Comparison of ENCODE assay signal across 19 mouse cellular contexts in genomic region chr4:122838416-122838815, GRCm38 (mm10). TPM values are rescaled to one million over a fixed set of nuclear protein-coding genes. Genes with fewer than 3 reads are reported as not detected.
DNase-seq lines count a peak whose midpoint lies in the region; ATAC-seq and TF ChIP-seq lines count a peak whose summit lies in the region.
"Had no signal": no experiment of that assay in that cellular context is flagged by ENCODE, and none has a peak within 500 bp of the region (broad histone marks: within the 10 kb centered on the region; RNA-seq: fewer than 3 reads in every experiment).

No protein-coding gene starts in this region.

- no peak for TF ChIP-seq POLR2A in bone marrow macrophage, adult 2 months (IDR thresholded peaks at IDR 0.05; ENCODE audit: borderline replicate concordance, low read depth, low read length)
- TF ChIP-seq POLR2A in myocyte (IDR thresholded peaks at IDR 0.05; ENCODE audit: insufficient read length, low read depth) = no peak

- H3K4me2 ChIP-seq in forebrain, embryonic 13.5 days = peak overlapping the region; percentile 10; the same call in 1 of the 2 replicates
- no peak overlapping the region for H3K4me2 ChIP-seq in forebrain, embryonic 16.5 days (ENCODE audit: low read length)
- peak overlapping the region; percentile 76 for H3K4me2 ChIP-seq in myocyte (ENCODE audit: low read depth)
- H3K4me2 ChIP-seq: hindbrain, embryonic 12.5 days; liver, embryonic 13.5 days; stomach, embryonic 15.5 days had no signal

- no peak for ATAC-seq in forebrain, embryonic 13.5 days
- ATAC-seq in forebrain, embryonic 16.5 days = no peak

- no peak overlapping the region for H3K27ac ChIP-seq in forebrain, embryonic 13.5 days
- no peak overlapping the region for H3K27ac ChIP-seq in forebrain, embryonic 16.5 days (ENCODE audit: low read length)
- H3K27ac ChIP-seq in bone marrow macrophage, adult 2 months (ENCODE audit: insufficient read depth, low read depth, low read length) = peak overlapping the region; percentile 49
- H3K27ac ChIP-seq: heart, embryonic 10.5 days; hindbrain, embryonic 12.5 days; kidney, postnatal 0 days; liver, embryonic 13.5 days; stomach, embryonic 15.5 days had no signal

- no peaks in the 10 kb centered on the region for H3K27me3 ChIP-seq in forebrain, embryonic 13.5 days
- H3K27me3 ChIP-seq in forebrain, embryonic 16.5 days (replicated peaks; ENCODE audit: control insufficient read depth, insufficient read depth, low read length) = no peaks in the 10 kb centered on the region
- H3K27me3 ChIP-seq in myocyte (ENCODE audit: control insufficient read depth, insufficient read depth, insufficient read length) = no peaks in the 10 kb centered on the region
- H3K27me3 ChIP-seq: hindbrain, embryonic 12.5 days; liver, embryonic 13.5 days; stomach, embryonic 15.5 days had no signal

- TF ChIP-seq CTCF in bone marrow macrophage, adult 2 months (IDR thresholded peaks at IDR 0.05; ENCODE audit: low read depth, low read length) = no peak

- H3K4me1 ChIP-seq in forebrain, embryonic 13.5 days = peaks cover 31% of the 10 kb centered on the region
- H3K4me1 ChIP-seq in forebrain, embryonic 16.5 days (replicated peaks; ENCODE audit: control insufficient read depth, insufficient read depth, low read length) = peaks cover 14% of the 10 kb centered on the region
- H3K4me1 ChIP-seq in bone marrow macrophage, adult 2 months (ENCODE audit: control insufficient read depth, insufficient read depth, low read length) = peaks cover 34% of the 10 kb centered on the region

- H3K9me3 ChIP-seq in forebrain, embryonic 13.5 days (replicated peaks) = no peaks in the 10 kb centered on the region
- H3K9me3 ChIP-seq in forebrain, embryonic 16.5 days (ENCODE audit: control insufficient read depth, low read length) = no peaks in the 10 kb centered on the region
- H3K9me3 ChIP-seq: heart, embryonic 10.5 days; hindbrain, embryonic 12.5 days; liver, embryonic 13.5 days; stomach, embryonic 15.5 days had no signal

- 88% methylated on average over 1 of the region's 1 CpGs for WGBS in forebrain, embryonic 13.5 days
- WGBS in forebrain, embryonic 16.5 days = 89% methylated on average over 1 of the region's 1 CpGs

- peaks cover 19% of the 10 kb centered on the region for H3K36me3 ChIP-seq in forebrain, embryonic 13.5 days (ENCODE audit: poor library complexity, severe bottlenecking)
- H3K36me3 ChIP-seq in forebrain, embryonic 16.5 days (ENCODE audit: control insufficient read depth, insufficient read depth) = 0 out of 2 replicates have a peak, but pooled peaks cover 2% of the 10 kb centered on the region
- H3K36me3 ChIP-seq in myocyte (ENCODE audit: control insufficient read depth, insufficient read depth) = no peaks in the 10 kb centered on the region

- no peak overlapping the region for H3K9ac ChIP-seq in forebrain, embryonic 13.5 days
- no peak overlapping the region for H3K9ac ChIP-seq in forebrain, embryonic 16.5 days (replicated peaks; ENCODE audit: low read depth, low read length)
- H3K9ac ChIP-seq: hindbrain, embryonic 12.5 days; liver, embryonic 13.5 days; stomach, embryonic 15.5 days had no signal

- DNase-seq in 3T3-L1 (ENCODE audit: low read depth, low spot score) = peak; percentile 54
- no peak for DNase-seq in cerebellum, postnatal 14 days
- no peak for DNase-seq in layer of hippocampus, postnatal 10 days (ENCODE audit: low spot score in 2 of 2)
- DNase-seq in layer of hippocampus, postnatal 25 days (ENCODE audit: extremely low spot score in 1 of 2, low spot score in 1 of 2) = no peak
- DNase-seq: adrenal gland, adult 2 months; layer of hippocampus, adult 9-11 months; liver, embryonic 13.5 days; lung, postnatal 14 days; midbrain, embryonic 14.5 days; right cerebral cortex, postnatal 4 days had no signal

- peaks cover 5% of the 10 kb centered on the region for H3K79me2 ChIP-seq in myocyte (ENCODE audit: control insufficient read depth, insufficient read depth)

- no peak overlapping the region for H3ac ChIP-seq in myocyte (ENCODE audit: control insufficient read depth, insufficient read length)

- H3K4me3 ChIP-seq in forebrain, embryonic 13.5 days = no peak overlapping the region
- no peak overlapping the region for H3K4me3 ChIP-seq in forebrain, embryonic 16.5 days (replicated peaks; ENCODE audit: low read length)
- no peak overlapping the region for H3K4me3 ChIP-seq in bone marrow macrophage, adult 2 months (ENCODE audit: insufficient read depth, low read length)
- H3K4me3 ChIP-seq in myocyte = no peak overlapping the region
- H3K4me3 ChIP-seq: erythroblast, embryonic 14.5 days; heart, embryonic 10.5 days; hindbrain, embryonic 12.5 days; liver, embryonic 13.5 days; stomach, embryonic 15.5 days had no signal

TF ChIP-seq in myocyte, 11 proteins besides CTCF, POLR2A, EP300 and RAD21:
- TF ChIP-seq USF1 (IDR thresholded peaks at IDR 0.05; ENCODE audit: low read depth) (no peak), TCF3 (IDR thresholded peaks at IDR 0.05; ENCODE audit: insufficient read length, low read depth) (no peak), SRF (IDR thresholded peaks at IDR 0.05; ENCODE audit: control insufficient read depth, insufficient read length, low read depth) (no peak), CEBPB (IDR thresholded peaks at IDR 0.05; ENCODE audit: insufficient read depth, poor library complexity, severe bottlenecking) (peak; percentile 20; the same call in 1 of the 2 replicates), TCF12 (IDR thresholded peaks at IDR 0.05; ENCODE audit: insufficient read depth, poor library complexity, severe bottlenecking) (no peak), POLR2AphosphoS2 (IDR thresholded peaks at IDR 0.05; ENCODE audit: insufficient read length, low read depth) (no peak), MYOD1 (IDR thresholded peaks at IDR 0.05; ENCODE audit: control insufficient read depth in 1 of 3, insufficient read length in 2 of 3, low read depth in 2 of 3) (peak in 2 of 3 experiments; percentile 52 to 83), MAX (IDR thresholded peaks at IDR 0.05; ENCODE audit: low read depth) (no peak), MYOG (IDR thresholded peaks at IDR 0.05; ENCODE audit: control insufficient read depth in 1 of 3, insufficient read depth in 1 of 3, insufficient read length in 2 of 3, low read depth in 2 of 3) (peak in 2 of 3 experiments; percentile 54 to 79), REST (IDR thresholded peaks at IDR 0.05; ENCODE audit: insufficient read depth, insufficient read length) (no peak), E2F4 (IDR thresholded peaks at IDR 0.05; ENCODE audit: insufficient read depth) (no peak)

RNA-seq across cellular contexts. Expression of gene Ppt1, which starts 2.4 kb away (rescaled TPM):
- 71.1 and 73.2 TPM in 2 replicates for polyA plus RNA-seq in forebrain, embryonic 13.5 days (2015; fragmentation: Nextera tagmentation; extraction: Ambion mirVana)
- polyA plus RNA-seq in forebrain, embryonic 16.5 days (2015; fragmentation: Nextera tagmentation; extraction: Ambion mirVana) = 72.3 and 85.2 TPM in 2 replicates
- polyA plus RNA-seq in bone marrow macrophage, adult 2 months (2012; ENCODE audit: insufficient read depth, insufficient read length, missing spikeins) = 152 and 158 TPM in 2 replicates
- 49.9 TPM for polyA plus RNA-seq in myocyte (2012; fragmentation: generic; extraction: Trizol)
- 10 to 100 TPM; 65.8 to 73.0 TPM for total RNA-seq in layer of hippocampus, postnatal 10 days (2021)
- total RNA-seq in layer of hippocampus, postnatal 25 days (2021) = 10 to 100 TPM; 80.2 to 83.5 TPM

RNA-seq across cellular contexts. Expression of gene Cap1, which starts 47.4 kb away (rescaled TPM):
- 70.7 and 71.3 TPM in 2 replicates for polyA plus RNA-seq in forebrain, embryonic 13.5 days (2015; fragmentation: Nextera tagmentation; extraction: Ambion mirVana)
- polyA plus RNA-seq in forebrain, embryonic 16.5 days (2015; fragmentation: Nextera tagmentation; extraction: Ambion mirVana) = 77.5 and 80.8 TPM in 2 replicates
- 495 and 593 TPM in 2 replicates for polyA plus RNA-seq in bone marrow macrophage, adult 2 months (2012; ENCODE audit: insufficient read depth, insufficient read length, missing spikeins)
- 167 TPM for polyA plus RNA-seq in myocyte (2012; fragmentation: generic; extraction: Trizol)
- 100 to 1,000 TPM; 192 to 203 TPM for total RNA-seq in layer of hippocampus, postnatal 10 days (2021)
- total RNA-seq in layer of hippocampus, postnatal 25 days (2021) = 100 to 1,000 TPM; 299 to 313 TPM
